In the genomic region with DNA sequence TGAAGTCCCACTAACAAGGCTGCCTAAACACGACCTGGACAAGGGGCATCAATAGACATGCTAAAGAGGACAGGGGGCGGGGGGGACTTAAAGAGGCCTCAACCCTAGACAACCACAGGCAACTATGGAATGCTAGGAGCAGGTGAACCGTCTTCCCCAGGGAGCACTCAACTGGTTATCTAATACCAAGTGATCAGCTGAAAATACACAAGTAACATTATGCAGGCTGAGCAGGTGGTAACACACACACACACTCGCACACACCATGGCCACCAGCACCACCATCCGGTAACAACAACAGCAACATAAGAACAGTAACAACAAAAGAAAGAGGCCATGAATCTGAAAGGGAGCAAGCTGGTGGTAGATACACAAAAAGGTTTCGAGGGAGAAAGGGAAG, we compare ENCODE assay signal across 22 mouse cellular contexts. TPM values are rescaled to one million over a fixed set of nuclear protein-coding genes. Genes with fewer than 3 reads are reported as not detected.
"Had no signal": no experiment of that assay in that cellular context is flagged by ENCODE, and none has a peak within 500 bp of the region (broad histone marks: within the 10 kb centered on the region; RNA-seq: fewer than 3 reads in every experiment).

No protein-coding gene starts in this region.

- DNase-seq: liver, embryonic 13.5 days; liver, postnatal 0 days; lung, adult 2 months; lung, postnatal 14 days; lung, postnatal 36 days; midbrain, embryonic 14.5 days; right cerebral cortex, postnatal 14 days; thymus, postnatal 14 days; thymus, postnatal 36 days had no signal

- ATAC-seq: liver, postnatal 0 days; lung, postnatal 0 days had no signal

- H3K36me3 ChIP-seq: lung, embryonic 15.5 days; midbrain, embryonic 12.5 days; neural tube, embryonic 12.5 days; stomach, embryonic 15.5 days had no signal

- H3K4me3 ChIP-seq: liver, embryonic 13.5 days; liver, embryonic 15.5 days; lung, embryonic 15.5 days; megakaryocyte, embryonic 14.5 days; midbrain, embryonic 12.5 days; neural tube, embryonic 12.5 days; stomach, embryonic 15.5 days had no signal

- H3K27ac ChIP-seq: liver, embryonic 13.5 days; liver, embryonic 15.5 days; lung, embryonic 15.5 days; macrophage; midbrain, embryonic 12.5 days; neural tube, embryonic 12.5 days; stomach, embryonic 15.5 days; stomach, postnatal 0 days had no signal

- H3K9ac ChIP-seq: liver, embryonic 13.5 days; liver, embryonic 15.5 days; liver, postnatal 0 days; lung, embryonic 15.5 days; midbrain, embryonic 12.5 days; neural tube, embryonic 12.5 days; stomach, embryonic 15.5 days had no signal

- H3K9me3 ChIP-seq: liver, embryonic 13.5 days; liver, embryonic 15.5 days; lung, embryonic 15.5 days; megakaryocyte, embryonic 14.5 days; midbrain, embryonic 12.5 days; neural tube, embryonic 12.5 days; stomach, embryonic 15.5 days had no signal

- H3K4me2 ChIP-seq: liver, embryonic 11.5 days; liver, embryonic 13.5 days; liver, embryonic 15.5 days; lung, embryonic 15.5 days; midbrain, embryonic 12.5 days; neural tube, embryonic 12.5 days; stomach, embryonic 15.5 days had no signal

- H3K27me3 ChIP-seq: liver, embryonic 13.5 days; liver, embryonic 15.5 days; lung, embryonic 15.5 days; megakaryocyte, embryonic 14.5 days; stomach, embryonic 15.5 days had no signal

RNA-seq across cellular contexts. Expression of a gene that starts 29.5 kb away (rescaled TPM):
- total RNA-seq: neutrophil, adult 5-6 weeks had no signal
- polyA plus RNA-seq: liver, embryonic 15.5 days; lung, postnatal 0 days; macrophage; midbrain, embryonic 12.5 days; midbrain, embryonic 14.5 days; neural tube, embryonic 12.5 days; neural tube, embryonic 14.5 days; stomach, embryonic 15.5 days; stomach, postnatal 0 days; urinary bladder, adult 2 months had no signal
